Mouse (Mus musculus): ENCODE measurements around the gene Stk10.

Gene Stk10

GRCm38 (mm10) chr11:32551579-32552297 is 18.6 kb downstream of the Stk10 start:
- no peak for DNase-seq

GRCm38 (mm10) chr11:32552401-32553090 is 19.4 kb downstream of the Stk10 start:
- DNase-seq, result no peak

GRCm38 (mm10) chr11:32553311-32554140 is 20.4 kb downstream of the Stk10 start:
- no peak for DNase-seq

GRCm38 (mm10) chr11:32554141-32555091 is 21.3 kb downstream of the Stk10 start:
- no peak for DNase-seq

GRCm38 (mm10) chr11:32555103-32555689 is 22.1 kb downstream of the Stk10 start:
- DNase-seq, result no peak

GRCm38 (mm10) chr11:32556333-32556990 is 23.4 kb downstream of the Stk10 start:
- no peak for DNase-seq

- DNase-seq, result no peak
These were observed 24.9 kb downstream of the Stk10 start for GRCm38 (mm10) chr11:32558026-32558425.

- no peak for DNase-seq
These were observed 25.6 kb downstream of the Stk10 start for GRCm38 (mm10) chr11:32558677-32559076.

GRCm38 (mm10) chr11:32560015-32560770 is 27.1 kb downstream of the Stk10 start:
- DNase-seq, result no peak

GRCm38 (mm10) chr11:32561465-32562355 is 28.6 kb downstream of the Stk10 start:
- no peak for DNase-seq

- DNase-seq, result no peak
These were observed 29.6 kb downstream of the Stk10 start for GRCm38 (mm10) chr11:32562706-32563105.

GRCm38 (mm10) chr11:32563660-32564059 is 30.6 kb downstream of the Stk10 start:
- DNase-seq, result no peak

GRCm38 (mm10) chr11:32564629-32565028 is 31.5 kb downstream of the Stk10 start:
- DNase-seq, result no peak

- no peak for DNase-seq
These were observed 32.0 kb downstream of the Stk10 start for GRCm38 (mm10) chr11:32565088-32565487.

- DNase-seq, result no peak
These were observed 33.1 kb downstream of the Stk10 start for GRCm38 (mm10) chr11:32566184-32566583.

GRCm38 (mm10) chr11:32567000-32567855 is 34.1 kb downstream of the Stk10 start:
- no peak for DNase-seq

GRCm38 (mm10) chr11:32568060-32568459 is 35.0 kb downstream of the Stk10 start:
- no peak for DNase-seq

GRCm38 (mm10) chr11:32568637-32569293 is 35.7 kb downstream of the Stk10 start:
- no peak for DNase-seq
